Mouse (Mus musculus): ENCODE measurements around the gene Prpsap1. TPM values are rescaled to one million over a fixed set of nuclear protein-coding genes. Genes with fewer than 3 reads are reported as not detected.

The Prpsap1 gene
- 120 and 132 TPM in 2 replicates for polyA plus RNA-seq (2012; rRNA removed)

- peak; percentile 56 for DNase-seq (ENCODE audit: low read depth)
- TF ChIP-seq CTCF (IDR thresholded peaks at IDR 0.05; ENCODE audit: borderline replicate concordance, extremely low read depth, insufficient read depth, insufficient read length) (peak; percentile 64), POLR2A (IDR thresholded peaks at IDR 0.05; ENCODE audit: borderline replicate concordance, extremely low read depth, insufficient read depth, insufficient read length, poor library complexity, severe bottlenecking) (no peak)
Observed at GRCm38 (mm10) chr11:116493795-116494252, at the start of gene Prpsap1. Gene Prpsap1 (minus strand): TSS chr11:116494202.

- TF ChIP-seq CTCF (IDR thresholded peaks at IDR 0.05; ENCODE audit: borderline replicate concordance, extremely low read depth, insufficient read depth, insufficient read length) (peak; percentile 77), POLR2A (IDR thresholded peaks at IDR 0.05; ENCODE audit: borderline replicate concordance, extremely low read depth, insufficient read depth, insufficient read length, poor library complexity, severe bottlenecking) (no peak)
- DNase-seq (ENCODE audit: low read depth), result peak; percentile 52
Observed at GRCm38 (mm10) chr11:116543110-116543509, 49.1 kb upstream of the Prpsap1 start.

GRCm38 (mm10) chr11:116541183-116541582 is 47.2 kb upstream of the Prpsap1 start:
- DNase-seq (ENCODE audit: low read depth), result no peak
- no peak for TF ChIP-seq CTCF (IDR thresholded peaks at IDR 0.05; ENCODE audit: borderline replicate concordance, extremely low read depth, insufficient read depth, insufficient read length)
- no peak for TF ChIP-seq POLR2A (IDR thresholded peaks at IDR 0.05; ENCODE audit: borderline replicate concordance, extremely low read depth, insufficient read depth, insufficient read length, poor library complexity, severe bottlenecking)

GRCm38 (mm10) chr11:116538142-116538735 is 44.2 kb upstream of the Prpsap1 start:
- DNase-seq (ENCODE audit: low read depth), result no peak
- no peak for TF ChIP-seq POLR2A (IDR thresholded peaks at IDR 0.05; ENCODE audit: borderline replicate concordance, extremely low read depth, insufficient read depth, insufficient read length, poor library complexity, severe bottlenecking)

- no peak for DNase-seq (ENCODE audit: low read depth)
- TF ChIP-seq CTCF (IDR thresholded peaks at IDR 0.05; ENCODE audit: borderline replicate concordance, extremely low read depth, insufficient read depth, insufficient read length) (no peak), POLR2A (IDR thresholded peaks at IDR 0.05; ENCODE audit: borderline replicate concordance, extremely low read depth, insufficient read depth, insufficient read length, poor library complexity, severe bottlenecking) (no peak)
Observed at GRCm38 (mm10) chr11:116537388-116537787, 43.4 kb upstream of the Prpsap1 start.

GRCm38 (mm10) chr11:116536685-116537084 is 42.7 kb upstream of the Prpsap1 start:
- no peak for DNase-seq (ENCODE audit: low read depth)
- TF ChIP-seq POLR2A (IDR thresholded peaks at IDR 0.05; ENCODE audit: borderline replicate concordance, extremely low read depth, insufficient read depth, insufficient read length, poor library complexity, severe bottlenecking), result no peak

- TF ChIP-seq POLR2A (IDR thresholded peaks at IDR 0.05; ENCODE audit: borderline replicate concordance, extremely low read depth, insufficient read depth, insufficient read length, poor library complexity, severe bottlenecking) (no peak), CTCF (IDR thresholded peaks at IDR 0.05; ENCODE audit: borderline replicate concordance, extremely low read depth, insufficient read depth, insufficient read length) (peak; percentile 71)
- peak; percentile 76 for DNase-seq (ENCODE audit: low read depth)
Observed at GRCm38 (mm10) chr11:116534154-116534865, 40.3 kb upstream of the Prpsap1 start.

- TF ChIP-seq POLR2A (IDR thresholded peaks at IDR 0.05; ENCODE audit: borderline replicate concordance, extremely low read depth, insufficient read depth, insufficient read length, poor library complexity, severe bottlenecking) (no peak), CTCF (IDR thresholded peaks at IDR 0.05; ENCODE audit: borderline replicate concordance, extremely low read depth, insufficient read depth, insufficient read length) (no peak)
- peak; percentile 34 for DNase-seq (ENCODE audit: low read depth)
Observed at GRCm38 (mm10) chr11:116533341-116534153, 39.5 kb upstream of the Prpsap1 start.

GRCm38 (mm10) chr11:116532810-116533338 is 38.9 kb upstream of the Prpsap1 start:
- DNase-seq (ENCODE audit: low read depth), result peak; percentile 46
- TF ChIP-seq CTCF (IDR thresholded peaks at IDR 0.05; ENCODE audit: borderline replicate concordance, extremely low read depth, insufficient read depth, insufficient read length), result no peak
- no peak for TF ChIP-seq POLR2A (IDR thresholded peaks at IDR 0.05; ENCODE audit: borderline replicate concordance, extremely low read depth, insufficient read depth, insufficient read length, poor library complexity, severe bottlenecking)

GRCm38 (mm10) chr11:116532262-116532809 is 38.3 kb upstream of the Prpsap1 start:
- no peak for TF ChIP-seq POLR2A (IDR thresholded peaks at IDR 0.05; ENCODE audit: borderline replicate concordance, extremely low read depth, insufficient read depth, insufficient read length, poor library complexity, severe bottlenecking)
- TF ChIP-seq CTCF (IDR thresholded peaks at IDR 0.05; ENCODE audit: borderline replicate concordance, extremely low read depth, insufficient read depth, insufficient read length), result no peak
- no peak for DNase-seq (ENCODE audit: low read depth)
